8 mouse cellular contexts compared by ENCODE assay signal in genomic region chr12:28675121-28675924, GRCm38 (mm10). TPM values are rescaled to one million over a fixed set of nuclear protein-coding genes. Genes with fewer than 3 reads are reported as not detected.
DNase-seq lines count a peak whose midpoint lies in the region; ATAC-seq and TF ChIP-seq lines count a peak whose summit lies in the region.

Adi1 (plus strand) TSS chr12:28675231.

- peak within 1 kb of the TSS; percentile 36 for H3K4me3 ChIP-seq in C2C12 (ENCODE audit: insufficient read depth, poor library complexity, severe bottlenecking)
- peak within 1 kb of the TSS; percentile 71 for H3K4me3 ChIP-seq in erythroblast, embryonic 14.5 days (replicated peaks)
- H3K4me3 ChIP-seq in heart, embryonic 12.5 days: peak within 1 kb of the TSS; percentile 69
- peak within 1 kb of the TSS; percentile 64 for H3K4me3 ChIP-seq in kidney, postnatal 0 days (replicated peaks; ENCODE audit: low read depth, low read length)
- peak within 1 kb of the TSS; percentile 69 for H3K4me3 ChIP-seq in liver, embryonic 11.5 days (ENCODE audit: low read depth, low read length)
- H3K4me3 ChIP-seq in stomach, embryonic 15.5 days (replicated peaks): peak within 1 kb of the TSS; percentile 68

- H3K4me1 ChIP-seq in erythroblast, embryonic 14.5 days (ENCODE audit: control insufficient read depth): peaks cover 18% of the 10 kb centered on the region
- H3K4me1 ChIP-seq in heart, embryonic 12.5 days (replicated peaks): peaks cover 12% of the 10 kb centered on the region
- peaks cover 8% of the 10 kb centered on the region for H3K4me1 ChIP-seq in kidney, postnatal 0 days (replicated peaks; ENCODE audit: insufficient read depth, low read length)
- peaks cover 10% of the 10 kb centered on the region for H3K4me1 ChIP-seq in liver, embryonic 11.5 days (replicated peaks; ENCODE audit: control insufficient read depth, insufficient read depth, low read length)
- H3K4me1 ChIP-seq in stomach, embryonic 15.5 days: peaks cover 9% of the 10 kb centered on the region

- H3K79me2 ChIP-seq in C2C12 (ENCODE audit: control insufficient read depth, insufficient read depth): no peaks in the 10 kb centered on the region

- peak; percentile 96 for DNase-seq in brain, embryonic 14.5 days (ENCODE audit: low read depth)
- peak; percentile 88 for DNase-seq in kidney, postnatal 0 days (ENCODE audit: low spot score)
- DNase-seq in liver, embryonic 11.5 days (ENCODE audit: low spot score): peak; percentile 86
- peak; percentile 61 to 74 for DNase-seq in natural killer cell, adult 2 months (ENCODE audit: low spot score in 2 of 2)

- peak within 1 kb of the TSS; percentile 86 for H3ac ChIP-seq in C2C12 (ENCODE audit: control insufficient read depth, insufficient read length, low read depth)

- H3K9me3 ChIP-seq in erythroblast, embryonic 14.5 days (ENCODE audit: control insufficient read depth, low read length): no peaks in the 10 kb centered on the region
- no peaks in the 10 kb centered on the region for H3K9me3 ChIP-seq in heart, embryonic 12.5 days (replicated peaks)
- no peaks in the 10 kb centered on the region for H3K9me3 ChIP-seq in kidney, postnatal 0 days (replicated peaks; ENCODE audit: low read length)
- no peaks in the 10 kb centered on the region for H3K9me3 ChIP-seq in liver, embryonic 11.5 days (ENCODE audit: control insufficient read depth, low read length)
- H3K9me3 ChIP-seq in stomach, embryonic 15.5 days: no peaks in the 10 kb centered on the region

- H3K27me3 ChIP-seq in C2C12 (ENCODE audit: control insufficient read depth, insufficient read depth, insufficient read length): no peaks in the 10 kb centered on the region
- no peaks in the 10 kb centered on the region for H3K27me3 ChIP-seq in erythroblast, embryonic 14.5 days (ENCODE audit: control insufficient read depth)
- no peaks in the 10 kb centered on the region for H3K27me3 ChIP-seq in heart, embryonic 12.5 days (replicated peaks)
- H3K27me3 ChIP-seq in kidney, postnatal 0 days (ENCODE audit: insufficient read depth, low read length): no peaks in the 10 kb centered on the region
- no peaks in the 10 kb centered on the region for H3K27me3 ChIP-seq in liver, embryonic 11.5 days (replicated peaks; ENCODE audit: control insufficient read depth, insufficient read depth, low read length)
- no peaks in the 10 kb centered on the region for H3K27me3 ChIP-seq in stomach, embryonic 15.5 days (replicated peaks)

- H3K9ac ChIP-seq in heart, embryonic 12.5 days: peak within 1 kb of the TSS; percentile 69
- H3K9ac ChIP-seq in kidney, postnatal 0 days (ENCODE audit: low read depth, low read length): peak within 1 kb of the TSS; percentile 62
- peak within 1 kb of the TSS; percentile 80 for H3K9ac ChIP-seq in liver, embryonic 11.5 days (ENCODE audit: low read depth, low read length)
- H3K9ac ChIP-seq in stomach, embryonic 15.5 days: peak within 1 kb of the TSS; percentile 58

- H3K4me2 ChIP-seq in heart, embryonic 12.5 days: peak within 1 kb of the TSS; percentile 72
- H3K4me2 ChIP-seq in kidney, postnatal 0 days (ENCODE audit: low read length): peak within 1 kb of the TSS; percentile 66
- peak within 1 kb of the TSS; percentile 91 for H3K4me2 ChIP-seq in liver, embryonic 11.5 days
- H3K4me2 ChIP-seq in stomach, embryonic 15.5 days: peak within 1 kb of the TSS; percentile 74

- 3% methylated on average over 53 of the region's 53 CpGs for WGBS in heart, embryonic 12.5 days
- 2% methylated on average over 53 of the region's 53 CpGs for WGBS in kidney, postnatal 0 days
- 2% methylated on average over 53 of the region's 53 CpGs for WGBS in liver, embryonic 11.5 days
- WGBS in stomach, embryonic 15.5 days: 3% methylated on average over 53 of the region's 53 CpGs

- TF ChIP-seq POLR2A in brain, embryonic 14.5 days (IDR thresholded peaks at IDR 0.05; ENCODE audit: borderline replicate concordance, extremely low read depth, insufficient read depth, insufficient read length, poor library complexity, severe bottlenecking): peak; percentile 84; the same call in 1 of the 2 replicates

- H3K27ac ChIP-seq in heart, embryonic 12.5 days (ENCODE audit: poor library complexity, severe bottlenecking): peak within 1 kb of the TSS; percentile 90
- H3K27ac ChIP-seq in kidney, postnatal 0 days: peak within 1 kb of the TSS; percentile 93
- peak within 1 kb of the TSS; percentile 82 for H3K27ac ChIP-seq in liver, embryonic 11.5 days (ENCODE audit: low read depth, low read length)
- H3K27ac ChIP-seq in stomach, embryonic 15.5 days: peak within 1 kb of the TSS; percentile 96

- peak; percentile 91 for ATAC-seq in heart, embryonic 12.5 days (ENCODE audit: insufficient number of reproducible peaks, low FRiP score)
- peak; percentile 94 for ATAC-seq in kidney, postnatal 0 days (replicated peaks; ENCODE audit: low FRiP score, low read depth)
- ATAC-seq in liver, embryonic 11.5 days (replicated peaks; ENCODE audit: low FRiP score): peak; percentile 89
- peak; percentile 91 for ATAC-seq in stomach, embryonic 15.5 days (ENCODE audit: insufficient read depth, low FRiP score, low read depth)

- H3K36me3 ChIP-seq in C2C12 (ENCODE audit: control insufficient read depth, insufficient read depth): no peaks in the 10 kb centered on the region
- H3K36me3 ChIP-seq in erythroblast, embryonic 14.5 days (ENCODE audit: control insufficient read depth): peaks cover 11% of the 10 kb centered on the region
- H3K36me3 ChIP-seq in heart, embryonic 12.5 days: peaks cover 24% of the 10 kb centered on the region
- H3K36me3 ChIP-seq in kidney, postnatal 0 days (ENCODE audit: insufficient read depth, low read length): peaks cover 8% of the 10 kb centered on the region; the same call in 1 of the 2 replicates
- H3K36me3 ChIP-seq in liver, embryonic 11.5 days (ENCODE audit: control insufficient read depth, insufficient read depth, low read length): peaks cover 8% of the 10 kb centered on the region
- H3K36me3 ChIP-seq in stomach, embryonic 15.5 days: no peaks in the 10 kb centered on the region

- TF ChIP-seq CTCF in C2C12 (IDR thresholded peaks at IDR 0.05; ENCODE audit: control insufficient read depth, insufficient read depth, insufficient read length): no peak
- no peak for TF ChIP-seq CTCF in brain, embryonic 14.5 days (IDR thresholded peaks at IDR 0.05; ENCODE audit: borderline replicate concordance, extremely low read depth, insufficient read depth, insufficient read length)
- TF ChIP-seq CTCF in kidney, postnatal 0 days (IDR thresholded peaks at IDR 0.05; ENCODE audit: low read depth): no peak

- no peaks in the 10 kb centered on the region for H3K79me3 ChIP-seq in C2C12 (ENCODE audit: low read depth)

TF ChIP-seq in C2C12, 6 proteins besides CTCF, POLR2A, EP300 and RAD21:
- TF ChIP-seq MYOG (IDR thresholded peaks at IDR 0.05; ENCODE audit: control insufficient read depth, extremely low read depth, insufficient read length): no peak
- no peak for TF ChIP-seq MYOD1 (IDR thresholded peaks at IDR 0.05; ENCODE audit: control insufficient read depth, insufficient read length, low read depth)
- TF ChIP-seq MAX (IDR thresholded peaks at IDR 0.05): peak; percentile 50
- TF ChIP-seq FOSL1 (IDR thresholded peaks at IDR 0.05; ENCODE audit: insufficient read depth, low read length, poor library complexity, severe bottlenecking): no peak
- TF ChIP-seq USF1 (IDR thresholded peaks at IDR 0.05; ENCODE audit: low read depth): peak; percentile 37
- TF ChIP-seq CEBPB (IDR thresholded peaks at IDR 0.05; ENCODE audit: low read depth): no peak

RNA-seq across cellular contexts. Expression of gene Adi1, which starts in this region (rescaled TPM):
- 13.3 TPM for polyA plus RNA-seq in C2C12 (2012; fragmentation: generic; extraction: Trizol)
- polyA plus RNA-seq in brain, embryonic 14.5 days (2012; rRNA removed): 15.4 and 15.7 TPM in 2 replicates
- 0.11 and 0.27 TPM in 2 replicates for polyA plus RNA-seq in erythroblast, embryonic 14.5 days (2012)
- 42.2 and 43.3 TPM in 2 replicates for polyA plus RNA-seq in heart, embryonic 12.5 days (2016; fragmentation: Nextera tagmentation; extraction: Ambion mirVana)
- polyA plus RNA-seq in kidney, postnatal 0 days (2015; fragmentation: Nextera tagmentation; extraction: Ambion mirVana): 91.7 and 98.1 TPM in 2 replicates
- polyA plus RNA-seq in liver, embryonic 11.5 days (2014; fragmentation: Nextera tagmentation; extraction: Ambion mirVana): 80.0 and 91.4 TPM in 2 replicates
- polyA plus RNA-seq in stomach, embryonic 15.5 days (2015; fragmentation: Nextera tagmentation; extraction: Ambion mirVana): 76.7 and 79.8 TPM in 2 replicates

Comparison
In these comparisons a context has a peak if more than half of its experiments do, and no peak if none do; other contexts are left out.
1. Peak in every context shown above with its lines: DNase-seq, ATAC-seq, H3K4me3 ChIP-seq and H3K27ac ChIP-seq.
2. RNA of gene Adi1 (polyA plus RNA-seq): 91.7 to 98.1 TPM in kidney, postnatal 0 days, 80.0 to 91.4 TPM in liver, embryonic 11.5 days, 76.7 to 79.8 TPM in stomach, embryonic 15.5 days, 42.2 to 43.3 TPM in heart, embryonic 12.5 days, 15.4 to 15.7 TPM in brain, embryonic 14.5 days and 13.3 TPM in C2C12 (single experiment); 0.11 to 0.27 TPM in erythroblast, embryonic 14.5 days; every median in the first group is over 10 times any median in the second.